Mouse (Mus musculus) hindbrain, embryonic 12.5 days (tissue): ENCODE results near the gene Ndufc1. TPM values are rescaled to one million over a fixed set of nuclear protein-coding genes. Genes with fewer than 3 reads are reported as not detected.

ENCODE experiments used
- ATAC-seq: fragments of 200-750 bp; cut with Nextera tagmentation; 2 replicates; pipeline ENCODE4 v1.8.0; 2017; ENCODE audit warnings: moderate TSS enrichment; ENCODE audit not compliant: low FRiP score
- H3K27ac ChIP-seq: fragments of 300-500 bp; sonication (generic); 2 replicates; pipeline ENCODE4 v1.5.1; 2016; ENCODE audit warnings: mild to moderate bottlenecking
- H3K27me3 ChIP-seq: fragments of 300-500 bp; sonication (generic); 2 replicates; pipeline ENCODE4 v1.6.1; 2016; ENCODE audit warnings: mild to moderate bottlenecking
- H3K36me3 ChIP-seq: fragments of 300-500 bp; sonication (generic); 2 replicates; pipeline ENCODE4 v1.6.1; 2016; ENCODE audit warnings: mild to moderate bottlenecking
- H3K4me1 ChIP-seq: fragments of 300-500 bp; sonication (generic); 2 replicates; pipeline ENCODE4 v1.6.1; 2016
- H3K4me2 ChIP-seq: fragments of 300-500 bp; sonication (generic); replicated peaks from 2 replicates; pipeline ENCODE4 v1.6.1; 2016; ENCODE audit warnings: mild to moderate bottlenecking
- H3K4me3 ChIP-seq: fragments of 300-500 bp; sonication (generic); 2 replicates; pipeline ENCODE4 v1.5.1; 2016; ENCODE audit warnings: mild to moderate bottlenecking
- H3K9ac ChIP-seq: fragments of 300-500 bp; sonication (generic); 2 replicates; pipeline ENCODE4 v1.6.1; 2016; ENCODE audit warnings: mild to moderate bottlenecking, moderate library complexity
- H3K9me3 ChIP-seq: fragments of 300-500 bp; sonication (generic); replicated peaks from 2 replicates; pipeline ENCODE4 v1.6.1; 2016; ENCODE audit warnings: mild to moderate bottlenecking
- WGBS: fragments of 180-500 bp; shearing (Covaris S2); methylation state at CpG from one replicate; pipeline ENCODE4 v1.1.7; 2016; 5-methylcytosine and 5-hydroxymethylcytosine counted together
- polyA plus RNA-seq: library from polyadenylated mRNA; unstranded; fragments of >200 nt; fragmentation: Nextera tagmentation; extraction: Ambion mirVana; gene quantifications from 2 replicates; pipeline ENCODE4 v1.2.1, GENCODE M21; 2016

The Ndufc1 gene
- polyA plus RNA-seq, 1 experiment from 2014 or later: 752 TPM

DNA sequence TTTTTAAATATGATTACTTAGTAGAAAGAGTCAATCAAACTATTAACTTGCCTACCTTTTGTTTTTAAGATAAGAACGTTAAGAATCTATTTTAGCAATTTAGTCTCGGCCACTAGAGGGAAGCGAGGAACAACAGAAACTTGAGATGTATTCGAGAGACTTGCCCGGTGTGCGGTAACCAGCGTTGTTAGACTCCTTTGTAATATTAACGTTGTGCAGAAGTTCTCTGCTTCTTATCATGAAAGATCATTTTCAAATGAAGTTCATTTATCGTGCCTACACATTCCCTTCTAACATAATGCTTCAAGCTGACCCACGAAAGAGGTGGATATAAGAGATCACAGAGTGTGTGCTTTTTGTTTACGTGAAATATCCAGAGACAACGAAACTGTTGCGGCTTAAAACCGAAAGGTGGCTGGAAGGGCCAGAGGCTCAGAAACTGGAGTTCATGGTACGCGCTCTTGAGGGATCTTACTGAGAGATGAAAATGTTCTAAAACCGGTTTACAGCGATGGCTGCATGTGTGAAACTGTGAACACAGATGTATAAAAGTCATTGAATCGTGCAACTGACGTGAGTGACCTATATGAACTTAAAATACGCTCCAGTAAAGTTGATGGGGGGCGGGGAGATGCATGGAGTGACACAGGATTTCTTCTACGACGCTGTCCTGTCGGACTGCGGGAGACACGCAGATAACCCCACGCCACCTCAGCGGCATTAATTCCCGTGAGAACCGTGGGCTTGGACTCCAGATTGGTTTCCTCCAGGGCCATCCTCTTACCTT, 30.7 kb downstream of the Ndufc1 start:
- no peaks in the 10 kb centered on the region; the same call in 1 of the 2 replicates for H3K4me1 ChIP-seq
- H3K4me3 ChIP-seq: peak overlapping the region; percentile 3; the same call in 1 of the 2 replicates
- peak overlapping the region; percentile 41 for H3K4me2 ChIP-seq
- WGBS: 45% methylated on average over 31 of the region's 31 CpGs
- H3K27me3 ChIP-seq: no peaks in the 10 kb centered on the region
- H3K9ac ChIP-seq: no peak overlapping the region
- no peaks in the 10 kb centered on the region for H3K9me3 ChIP-seq
- no peak overlapping the region for H3K27ac ChIP-seq
- no peak for ATAC-seq
- H3K36me3 ChIP-seq: no peaks in the 10 kb centered on the region

DNA sequence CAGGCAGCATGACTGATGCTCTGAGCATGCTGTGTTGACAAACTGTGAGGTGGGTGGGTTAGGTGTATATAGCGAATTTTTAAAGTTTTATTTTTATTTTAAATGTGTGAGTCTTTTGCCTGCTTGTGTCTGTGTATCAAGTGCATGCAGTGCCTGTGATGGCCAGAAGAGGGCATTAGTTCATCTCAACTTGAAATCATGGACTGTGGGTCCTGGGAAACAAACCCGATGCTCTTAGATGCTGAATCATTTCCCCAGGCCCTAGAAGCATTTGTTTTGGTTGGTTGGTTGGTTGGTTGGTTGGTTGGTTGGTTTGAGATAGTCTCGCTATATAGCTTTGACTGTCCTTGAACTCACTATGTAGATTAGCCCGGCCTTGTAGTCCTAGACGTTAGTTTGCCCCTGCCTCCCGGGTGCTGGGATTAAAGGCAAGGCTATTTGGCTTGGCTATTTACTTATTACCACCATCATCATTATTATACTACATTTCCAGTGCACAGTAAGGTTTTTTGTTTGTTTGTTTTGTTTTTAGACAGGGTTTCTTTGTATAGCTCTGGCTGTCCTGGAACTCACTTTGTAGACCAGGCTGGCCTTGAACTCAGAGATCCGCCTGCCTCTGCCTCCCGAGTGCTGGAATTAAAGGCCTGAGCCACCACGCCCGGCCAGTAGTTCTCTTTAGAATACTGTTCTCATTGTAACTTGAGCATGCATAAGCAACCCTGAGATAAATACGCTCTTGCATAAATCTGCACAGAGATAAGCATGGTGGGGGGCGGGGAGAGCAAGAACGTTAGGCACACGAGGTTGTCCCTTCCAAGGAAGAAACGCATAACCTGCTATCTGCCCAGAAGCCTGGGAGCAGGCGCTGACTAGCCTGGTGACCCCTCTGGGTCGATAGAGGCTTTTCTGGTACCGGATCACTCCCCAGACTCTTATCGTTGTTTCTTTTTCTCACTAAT, 33.2 kb downstream of the Ndufc1 start:
- Histone ChIP-seq H3K9me3 (no peaks in the 10 kb centered on the region), H3K4me2 (no peak overlapping the region), H3K9ac (no peak overlapping the region), H3K36me3 (no peaks in the 10 kb centered on the region), H3K4me3 (no peak overlapping the region), H3K4me1 (no peaks in the 10 kb centered on the region; the same call in 1 of the 2 replicates), H3K27ac (no peak overlapping the region), H3K27me3 (no peaks in the 10 kb centered on the region)
- ATAC-seq: no peak
- 86% methylated on average over 19 of the region's 19 CpGs for WGBS

DNA sequence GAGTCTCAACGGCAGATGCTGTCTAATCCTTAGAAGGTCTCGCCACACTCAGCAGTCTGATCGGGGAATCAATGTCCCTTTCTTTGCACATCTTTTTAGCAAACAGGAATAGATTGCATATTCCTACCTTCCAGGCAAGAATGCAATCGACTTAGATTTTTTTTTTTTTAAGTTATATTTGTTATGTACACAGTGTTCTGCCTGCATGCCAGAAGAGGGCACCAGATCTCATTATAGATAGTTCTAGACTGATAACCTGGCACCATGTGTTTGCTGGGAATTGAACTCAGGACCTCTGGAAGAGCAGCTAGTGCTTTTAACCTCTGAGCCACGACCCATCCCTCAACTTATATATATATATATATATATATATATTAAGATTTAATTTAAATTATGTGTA, 35.2 kb downstream of the Ndufc1 start:
- Histone ChIP-seq H3K9ac (no peak overlapping the region), H3K4me1 (no peaks in the 10 kb centered on the region; the same call in 1 of the 2 replicates), H3K9me3 (no peaks in the 10 kb centered on the region), H3K27ac (no peak overlapping the region), H3K36me3 (no peaks in the 10 kb centered on the region), H3K27me3 (no peaks in the 10 kb centered on the region), H3K4me2 (no peak overlapping the region), H3K4me3 (no peak overlapping the region)
- 76% methylated on average over 5 of the region's 5 CpGs for WGBS
- ATAC-seq: no peak

DNA sequence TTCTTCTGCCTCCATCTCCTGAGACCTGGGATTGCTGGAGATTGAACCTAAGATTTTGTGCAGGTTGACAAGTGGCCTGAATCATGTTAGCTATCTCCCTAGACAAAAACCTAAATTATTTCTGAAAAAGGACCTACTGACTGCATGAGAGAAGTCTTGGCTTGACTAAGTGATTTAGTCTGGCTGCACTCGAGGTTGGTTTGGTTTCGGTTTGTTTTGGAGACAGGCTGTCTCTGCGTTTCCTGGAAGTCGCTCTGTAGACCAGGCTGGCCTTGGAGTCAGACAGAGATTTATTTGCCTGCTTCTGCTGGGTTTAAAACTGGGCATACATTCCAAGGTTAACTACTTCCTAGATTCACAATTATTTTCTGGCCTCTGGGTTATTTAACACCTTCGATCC, 35.9 kb downstream of the Ndufc1 start:
- H3K9me3 ChIP-seq: no peaks in the 10 kb centered on the region
- H3K36me3 ChIP-seq: no peaks in the 10 kb centered on the region
- no peak overlapping the region for H3K9ac ChIP-seq
- H3K4me2 ChIP-seq: no peak overlapping the region
- no peak overlapping the region for H3K4me3 ChIP-seq
- H3K27ac ChIP-seq: no peak overlapping the region
- WGBS: 84% methylated on average over 5 of the region's 5 CpGs
- ATAC-seq: no peak
- H3K4me1 ChIP-seq: no peaks in the 10 kb centered on the region
- no peaks in the 10 kb centered on the region for H3K27me3 ChIP-seq

DNA sequence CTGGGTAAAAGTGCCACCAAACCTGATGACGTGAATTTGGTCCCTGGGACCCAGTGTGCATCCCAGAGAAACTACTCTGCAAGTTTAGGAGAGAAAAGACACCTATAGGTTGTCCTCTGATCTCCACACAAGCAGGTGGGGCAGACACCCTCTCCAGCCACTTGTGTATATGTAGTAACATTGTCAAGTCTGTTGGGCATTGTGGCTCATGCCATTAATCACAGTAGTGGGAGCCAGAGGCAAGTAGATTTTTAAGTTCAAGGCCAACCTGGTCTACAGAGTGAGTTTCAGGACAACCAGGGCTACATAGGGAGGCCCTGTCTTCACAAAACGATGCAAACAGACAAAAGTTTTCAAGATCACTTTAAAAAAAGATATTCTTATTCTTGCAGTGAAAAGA, 37.0 kb downstream of the Ndufc1 start:
- Histone ChIP-seq H3K27me3 (no peaks in the 10 kb centered on the region), H3K4me2 (no peak overlapping the region), H3K9me3 (no peaks in the 10 kb centered on the region), H3K27ac (no peak overlapping the region), H3K9ac (no peak overlapping the region), H3K36me3 (no peaks in the 10 kb centered on the region), H3K4me1 (no peaks in the 10 kb centered on the region), H3K4me3 (no peak overlapping the region)
- no peak for ATAC-seq
- WGBS: 62% methylated on average over 2 of the region's 2 CpGs

DNA sequence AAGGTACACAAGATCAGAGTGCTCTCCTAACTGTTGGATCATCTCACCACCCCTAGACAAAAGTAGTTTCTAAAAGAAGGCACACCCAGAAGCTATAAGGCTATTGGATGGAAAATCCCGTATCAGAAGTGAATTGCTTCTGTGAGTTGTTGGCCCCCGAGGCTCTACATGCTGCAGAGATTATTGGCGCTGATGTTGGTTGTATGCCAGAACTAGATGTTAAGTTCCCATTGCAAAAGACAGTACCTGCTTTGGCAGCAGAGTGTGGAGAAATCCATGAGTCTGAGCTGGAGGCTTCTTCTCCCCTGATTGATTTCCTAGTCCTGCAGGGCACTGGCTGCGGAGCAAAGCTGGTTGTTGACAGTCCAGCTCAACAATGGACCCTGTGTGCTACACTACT, 40.8 kb downstream of the Ndufc1 start:
- no peak for ATAC-seq
- H3K4me3 ChIP-seq: no peak overlapping the region
- H3K9ac ChIP-seq: no peak overlapping the region
- H3K36me3 ChIP-seq: no peaks in the 10 kb centered on the region
- H3K4me2 ChIP-seq: no peak overlapping the region
- 85% methylated on average over 4 of the region's 4 CpGs for WGBS
- H3K27ac ChIP-seq: no peak overlapping the region
- no peaks in the 10 kb centered on the region for H3K9me3 ChIP-seq
- peaks cover 15% of the 10 kb centered on the region for H3K27me3 ChIP-seq
- peaks cover 7% of the 10 kb centered on the region for H3K4me1 ChIP-seq

DNA sequence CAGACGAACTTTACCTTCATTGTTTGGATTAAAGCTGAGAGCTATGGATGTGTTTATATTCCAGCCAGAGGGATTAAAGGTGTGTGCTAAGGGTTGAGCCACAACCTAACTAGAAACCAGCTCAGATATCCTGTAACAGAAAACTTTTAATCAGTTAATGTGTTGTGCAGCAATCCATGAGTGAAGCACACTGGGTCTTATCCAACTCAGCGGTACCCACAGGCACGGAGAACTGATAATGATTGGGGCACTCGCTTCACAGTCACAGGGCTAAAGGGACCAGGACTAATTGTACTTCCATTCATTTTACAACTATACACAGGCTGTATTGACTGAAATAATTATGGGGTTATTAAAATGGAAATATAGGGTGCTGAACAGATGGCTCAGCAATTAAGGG, 41.9 kb downstream of the Ndufc1 start:
- ATAC-seq: no peak
- no peak overlapping the region for H3K27ac ChIP-seq
- H3K4me3 ChIP-seq: no peak overlapping the region
- no peak overlapping the region for H3K4me2 ChIP-seq
- H3K9ac ChIP-seq: no peak overlapping the region
- H3K9me3 ChIP-seq: no peaks in the 10 kb centered on the region
- peaks cover 15% of the 10 kb centered on the region for H3K27me3 ChIP-seq
- H3K4me1 ChIP-seq: peaks cover 7% of the 10 kb centered on the region
- H3K36me3 ChIP-seq: no peaks in the 10 kb centered on the region
- 67% methylated on average over 4 of the region's 4 CpGs for WGBS

- Histone ChIP-seq H3K4me1 (peaks cover 7% of the 10 kb centered on the region), H3K36me3 (no peaks in the 10 kb centered on the region), H3K4me3 (peak overlapping the region; percentile 36; the same call in 1 of the 2 replicates), H3K9me3 (no peaks in the 10 kb centered on the region), H3K4me2 (peak overlapping the region; percentile 67), H3K27ac (no peak overlapping the region), H3K9ac (no peak overlapping the region), H3K27me3 (peaks cover 19% of the 10 kb centered on the region)
- WGBS: 11% methylated on average over 3 of the region's 3 CpGs
- no peak; the same call in 1 of the 2 replicates for ATAC-seq
Measured at GRCm38 (mm10) chr3:51365517-51365882, 43.3 kb downstream of the Ndufc1 start.

DNA sequence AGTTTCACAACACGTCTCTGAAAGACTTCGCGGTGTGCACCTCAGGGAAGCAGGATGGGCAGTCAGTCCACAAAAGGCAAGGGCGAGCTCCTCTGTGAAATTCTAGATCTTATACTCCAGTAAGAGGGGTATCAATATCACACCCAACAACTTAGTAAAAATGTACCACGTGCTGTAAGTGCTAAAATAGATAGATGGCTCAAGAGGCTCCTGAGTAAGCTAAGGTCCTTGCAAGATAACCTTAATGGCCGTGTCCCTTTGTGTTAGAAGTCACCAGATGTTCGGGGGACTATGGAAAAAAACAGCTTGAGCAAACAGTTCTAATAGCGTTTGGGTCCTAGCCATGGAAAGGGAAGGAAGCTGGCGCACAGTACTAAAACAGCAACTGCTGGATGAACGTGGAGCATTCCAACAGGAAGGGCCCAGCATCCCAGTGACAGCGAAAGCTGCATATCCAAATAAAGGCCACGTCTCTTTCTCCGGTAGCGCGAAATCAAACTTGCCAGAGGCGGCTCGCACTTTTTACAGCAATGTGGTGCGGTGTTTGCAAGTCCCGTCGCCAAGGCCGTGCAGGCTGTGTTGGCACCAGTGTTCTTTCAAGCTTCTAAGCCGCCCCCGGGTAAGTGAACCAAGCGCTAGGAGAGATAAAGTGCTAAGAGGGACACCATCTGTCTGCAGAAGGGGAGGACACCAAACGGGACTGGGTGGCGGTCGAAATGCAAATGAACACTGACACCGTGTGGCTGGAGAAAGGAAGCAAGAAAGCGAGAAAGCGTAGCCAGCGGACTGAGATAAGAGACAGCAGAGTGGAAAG, 43.9 kb downstream of the Ndufc1 start:
- H3K4me1 ChIP-seq: peaks cover 7% of the 10 kb centered on the region
- 6% methylated on average over 31 of the region's 31 CpGs for WGBS
- no peak overlapping the region for H3K27ac ChIP-seq
- H3K4me3 ChIP-seq: peak overlapping the region; percentile 36
- peaks cover 20% of the 10 kb centered on the region for H3K27me3 ChIP-seq
- peak overlapping the region; percentile 67 for H3K4me2 ChIP-seq
- ATAC-seq: peak; percentile 91
- no peaks in the 10 kb centered on the region for H3K9me3 ChIP-seq
- H3K9ac ChIP-seq: peak overlapping the region; percentile 29
- no peaks in the 10 kb centered on the region for H3K36me3 ChIP-seq

DNA sequence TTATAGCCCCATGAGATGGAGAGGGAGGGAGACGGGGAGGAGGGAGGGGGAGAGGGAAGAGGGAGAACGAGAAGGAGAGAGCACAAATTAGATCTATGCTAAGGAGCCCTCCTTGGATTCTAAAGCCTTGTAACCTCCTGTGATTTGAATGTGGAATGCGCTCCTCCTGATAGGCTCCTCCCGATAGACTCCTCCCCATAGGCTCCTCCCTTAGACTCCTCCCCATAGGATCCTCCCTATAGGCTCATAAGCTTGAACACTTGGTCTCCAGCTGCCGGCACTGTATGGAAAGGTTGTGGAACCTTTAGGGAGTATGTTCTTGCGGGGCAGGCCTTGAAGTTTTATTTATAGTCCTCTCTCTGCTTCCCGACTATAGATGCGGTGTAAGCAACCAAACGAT, 47.7 kb downstream of the Ndufc1 start:
- H3K27me3 ChIP-seq: peaks cover 41% of the 10 kb centered on the region

GRCm38 (mm10) chr3:51359558-51360307, 49.1 kb downstream of the Ndufc1 start:
- Histone ChIP-seq H3K36me3 (no peaks in the 10 kb centered on the region), H3K9ac (no peak overlapping the region), H3K4me2 (peak overlapping the region; percentile 56), H3K9me3 (no peaks in the 10 kb centered on the region), H3K4me1 (peaks cover 8% of the 10 kb centered on the region), H3K4me3 (no peak overlapping the region), H3K27ac (no peak overlapping the region), H3K27me3 (peaks cover 35% of the 10 kb centered on the region)
- no peak for ATAC-seq
- WGBS: 29% methylated on average over 14 of the region's 14 CpGs

More for the DNA sequence above, 47.7 kb downstream of the Ndufc1 start:
- no peak overlapping the region for H3K4me2 ChIP-seq
- H3K9me3 ChIP-seq: no peaks in the 10 kb centered on the region
- H3K9ac ChIP-seq: no peak overlapping the region
- no peak for ATAC-seq
- no peak overlapping the region for H3K27ac ChIP-seq
- 25% methylated on average over 9 of the region's 9 CpGs for WGBS
- H3K4me3 ChIP-seq: no peak overlapping the region
- H3K4me1 ChIP-seq: peaks cover 11% of the 10 kb centered on the region
- no peaks in the 10 kb centered on the region for H3K36me3 ChIP-seq
